Mouse (Mus musculus) adipose tissue, adult 10 weeks (tissue): ENCODE data around the gene Vmn1r180. TPM values are rescaled to one million over a fixed set of nuclear protein-coding genes. Genes with fewer than 3 reads are reported as not detected.

ENCODE experiments used
- polyA plus RNA-seq: library from polyadenylated mRNA; stranded (reverse); fragments of 350-450 nt; fragmentation: Illumina TruSeq; extraction: RNeasy Lipid Tissue Mini Kit (QIAGEN cat#74804); gene quantifications from one replicate; pipeline ENCODE4 v1.2.3, GENCODE M21; 2014; ENCODE audit warnings: low read depth, low replicate concordance

Vmn1r180 gene
- not detected for polyA plus RNA-seq

DNA sequence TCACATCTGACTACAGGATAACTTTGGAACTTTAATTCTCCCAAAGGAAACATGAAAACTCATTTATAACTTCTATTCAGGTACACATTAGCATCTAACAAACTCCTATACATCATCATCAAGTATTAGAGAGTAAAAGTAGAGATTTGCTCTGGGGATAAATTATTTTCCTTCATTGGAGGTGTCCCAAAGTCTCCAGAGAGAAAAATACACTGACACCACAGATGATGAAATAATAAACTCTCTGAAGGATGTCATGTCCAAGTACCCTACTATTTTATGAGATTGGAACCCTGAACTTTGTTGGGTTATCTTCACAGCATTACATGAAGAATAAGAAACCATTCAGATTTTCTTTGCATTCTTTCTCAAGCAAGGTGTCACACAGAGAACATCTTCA, at the start of gene Vmn1r180:
Gene Vmn1r180 (plus strand): TSS at position 301 of the 400 bp plus-strand sequence.

GRCm38 (mm10) chr7:23926678-23927077, 23.8 kb upstream of the Vmn1r180 start, which contains the start of gene Vmn1r179:
Vmn1r179 (plus strand) TSS chr7:23926978.

DNA sequence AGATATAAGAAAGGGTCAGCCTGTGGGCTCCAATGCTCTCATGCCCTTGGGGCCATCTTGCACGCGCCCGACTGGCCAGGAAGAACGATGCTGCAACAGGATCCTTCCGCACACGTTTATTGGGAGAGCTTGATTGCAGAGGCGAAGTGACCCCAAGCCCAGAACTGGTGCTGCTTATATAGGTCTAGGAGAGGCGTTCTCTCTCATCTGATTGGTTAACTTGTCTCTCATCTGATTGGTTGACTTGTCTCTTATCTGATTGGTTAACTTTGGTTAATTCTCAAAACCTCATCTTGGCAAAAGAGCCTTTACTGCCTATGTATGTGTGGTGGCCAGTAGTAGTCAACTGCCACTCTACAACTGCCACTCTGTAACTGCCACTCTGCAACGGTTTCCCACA, 23.9 kb downstream of the Vmn1r180 start, which contains the start of gene Vmn1r181:
Gene Vmn1r181 (plus strand): TSS at position 301 of the 400 bp plus-strand sequence.

GRCm38 (mm10) chr7:24001391-24001790, 51.0 kb downstream of the Vmn1r180 start, which contains the start of gene V1rd19:
V1rd19 (plus strand) TSS chr7:24001691.

Other genes starting within 250 kb of the Vmn1r180 start
- gene Vmn1r173, start 249.9 kb upstream of the Vmn1r180 start, polyA plus RNA-seq, result not detected
- gene Vmn1r174, start 198.4 kb upstream of the Vmn1r180 start, polyA plus RNA-seq, result not detected
- gene Vmn1r175, start 140.0 kb upstream of the Vmn1r180 start, polyA plus RNA-seq, result not detected
- not detected for gene Vmn1r176, start 113.3 kb upstream of the Vmn1r180 start, polyA plus RNA-seq
- not detected for gene Vmn1r177, start 84.2 kb upstream of the Vmn1r180 start, polyA plus RNA-seq
- not detected for gene Vmn1r178, start 58.6 kb upstream of the Vmn1r180 start, polyA plus RNA-seq
- not detected for gene Vmn1r179, start 23.7 kb upstream of the Vmn1r180 start, polyA plus RNA-seq
- gene Vmn1r181, start 24.0 kb downstream of the Vmn1r180 start, polyA plus RNA-seq, result 0.09 TPM
- not detected for gene V1rd19, start 51.1 kb downstream of the Vmn1r180 start, polyA plus RNA-seq
- not detected for gene Vmn1r183, start 102.6 kb downstream of the Vmn1r180 start, polyA plus RNA-seq
- gene Zfp180, start 131.3 kb downstream of the Vmn1r180 start, polyA plus RNA-seq, result 12.1 TPM
- 4.6 TPM for gene Zfp112, start 161.7 kb downstream of the Vmn1r180 start, polyA plus RNA-seq
- 6.9 TPM for gene Zfp235, start 183.5 kb downstream of the Vmn1r180 start, polyA plus RNA-seq
- 0.34 TPM for gene Zfp114, start 224.4 kb downstream of the Vmn1r180 start, polyA plus RNA-seq